Mouse (Mus musculus) bone marrow macrophage, adult 2 months (primary cell): ENCODE measurements at regions not wholly inside any gene's neighbourhood (a gene's known extent, or its start where the extent isn't known, plus 50 kb on each side); places are given as distances from the start of the nearest gene placed in this dataset.
A peak's percentile ranks its signal among the peaks of the same experiment; 100 is the strongest.

Experiments used
- H3K27ac ChIP-seq: 2 replicates; pipeline ENCODE4 v1.5.1; 2012; ENCODE audit warnings: low read depth, low read length; ENCODE audit not compliant: insufficient read depth
- H3K4me1 ChIP-seq: 2 replicates; pipeline ENCODE4 v1.6.1; 2012; ENCODE audit warnings: low read length; ENCODE audit not compliant: control insufficient read depth, insufficient read depth
- H3K4me3 ChIP-seq: 2 replicates; pipeline ENCODE4 v1.5.1; 2012; ENCODE audit warnings: mild to moderate bottlenecking, low read length, moderate library complexity; ENCODE audit not compliant: insufficient read depth
- CTCF ChIP-seq: IDR thresholded peaks from 2 replicates; pipeline ENCODE4 v1.5.1; 2012; ENCODE audit warnings: low read depth, mild to moderate bottlenecking, low read length, moderate library complexity
- POLR2A ChIP-seq: IDR thresholded peaks from 2 replicates; pipeline ENCODE4 v1.6.1; 2012; ENCODE audit warnings: mild to moderate bottlenecking, low read depth, low read length, borderline replicate concordance

DNA sequence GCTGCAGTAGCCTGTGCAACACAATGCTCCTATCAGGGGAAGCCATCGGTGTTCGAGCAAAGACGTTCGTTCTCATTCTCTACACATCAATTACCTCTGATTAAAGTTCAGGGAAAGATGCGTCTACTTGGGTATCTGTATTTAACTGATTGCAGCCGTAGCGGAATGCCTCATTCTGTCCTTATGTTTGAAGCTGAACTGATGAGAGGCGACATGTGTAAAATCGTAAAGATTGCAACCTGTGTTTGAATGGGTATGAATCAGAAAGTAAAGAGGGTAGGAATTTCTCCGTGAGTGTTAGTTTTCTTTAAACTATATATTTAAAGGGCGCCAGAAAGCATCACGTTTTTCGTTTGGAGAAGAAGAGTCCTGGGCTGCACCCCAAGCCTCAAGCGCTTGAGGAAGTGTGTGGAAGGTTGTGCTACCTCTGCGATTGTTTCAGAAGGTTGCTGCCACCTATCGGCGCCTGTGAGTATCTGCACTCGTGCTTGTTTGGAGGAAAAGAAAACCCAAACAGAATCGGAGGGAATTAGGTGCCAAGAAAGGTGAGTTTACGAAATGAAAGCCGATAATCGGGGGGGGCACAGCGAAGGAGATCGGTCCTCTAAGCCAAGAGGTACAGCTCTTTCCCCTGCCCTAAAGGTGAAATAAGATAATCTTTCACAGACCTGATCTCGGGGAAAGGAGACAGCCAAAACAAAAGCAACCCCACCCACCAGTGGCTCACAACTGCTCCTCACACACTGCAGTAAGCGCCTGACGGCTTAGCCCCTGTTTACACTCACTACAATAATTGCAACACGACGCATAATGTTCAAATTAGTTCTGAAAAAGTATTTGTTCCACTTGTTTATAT is 346.4 kb upstream of the Prkcq start:
- TF ChIP-seq CTCF (peak; percentile 80), POLR2A (no peak)
- Histone ChIP-seq H3K4me1 (no peaks in the 10 kb centered on the region), H3K27ac (no peak overlapping the region), H3K4me3 (peak overlapping the region; percentile 49)

DNA sequence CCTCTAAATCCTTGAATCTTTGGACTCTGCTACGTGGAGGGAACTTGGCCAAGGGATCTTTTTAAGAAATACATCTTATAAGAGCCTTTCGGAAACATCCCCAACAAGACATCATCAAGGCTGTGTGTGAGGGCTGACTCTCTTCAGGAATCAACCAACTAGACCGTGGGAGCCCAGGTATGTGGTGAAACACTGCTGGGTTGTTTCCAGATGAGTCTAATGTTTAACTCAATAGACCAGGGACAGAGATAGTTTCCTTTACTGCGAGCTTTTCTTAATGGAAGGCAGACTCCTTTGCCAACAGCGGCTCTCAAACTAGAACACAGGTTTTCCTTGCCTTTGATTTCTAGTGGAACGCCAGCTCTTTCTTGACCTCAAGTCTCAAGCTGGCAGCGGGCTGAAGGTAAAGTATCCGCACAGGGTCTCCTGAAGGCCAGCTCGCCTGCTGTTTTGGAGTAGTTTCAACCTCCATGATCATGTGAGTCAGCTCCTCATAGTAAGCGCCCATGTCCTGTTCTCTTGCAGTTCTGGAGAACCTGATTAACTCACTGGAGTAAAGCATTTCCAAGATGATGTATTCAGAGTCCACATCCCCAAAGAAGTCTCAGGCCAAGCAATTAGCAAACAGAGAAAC is 345.7 kb upstream of the Prkcq start:
- Histone ChIP-seq H3K4me3 (no peak overlapping the region; the same call in 1 of the 2 replicates), H3K27ac (no peak overlapping the region), H3K4me1 (no peaks in the 10 kb centered on the region)
- TF ChIP-seq CTCF (no peak), POLR2A (no peak)

DNA sequence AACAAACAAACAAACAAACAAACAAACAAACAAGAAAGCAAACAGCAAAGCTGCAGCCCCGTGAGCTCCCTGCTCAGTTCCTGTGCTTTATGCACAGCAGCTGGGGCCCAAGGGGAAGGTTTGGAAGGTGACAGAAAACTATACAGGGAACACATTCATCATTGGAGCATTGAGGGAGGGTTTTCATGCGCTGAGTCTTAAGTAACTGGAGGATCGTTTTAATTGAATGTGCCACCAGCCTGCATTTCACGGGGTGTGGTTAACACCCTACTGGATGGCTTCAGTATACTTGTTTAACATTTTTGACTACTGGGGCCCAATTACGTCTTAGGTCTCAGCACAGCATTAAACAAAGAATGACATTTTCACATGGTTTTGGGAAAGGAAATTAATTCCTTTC is 331.9 kb upstream of the Prkcq start:
- no peak overlapping the region for H3K4me3 ChIP-seq
- no peak for TF ChIP-seq POLR2A
- TF ChIP-seq CTCF = no peak
- no peaks in the 10 kb centered on the region for H3K4me1 ChIP-seq
- H3K27ac ChIP-seq = no peak overlapping the region

DNA sequence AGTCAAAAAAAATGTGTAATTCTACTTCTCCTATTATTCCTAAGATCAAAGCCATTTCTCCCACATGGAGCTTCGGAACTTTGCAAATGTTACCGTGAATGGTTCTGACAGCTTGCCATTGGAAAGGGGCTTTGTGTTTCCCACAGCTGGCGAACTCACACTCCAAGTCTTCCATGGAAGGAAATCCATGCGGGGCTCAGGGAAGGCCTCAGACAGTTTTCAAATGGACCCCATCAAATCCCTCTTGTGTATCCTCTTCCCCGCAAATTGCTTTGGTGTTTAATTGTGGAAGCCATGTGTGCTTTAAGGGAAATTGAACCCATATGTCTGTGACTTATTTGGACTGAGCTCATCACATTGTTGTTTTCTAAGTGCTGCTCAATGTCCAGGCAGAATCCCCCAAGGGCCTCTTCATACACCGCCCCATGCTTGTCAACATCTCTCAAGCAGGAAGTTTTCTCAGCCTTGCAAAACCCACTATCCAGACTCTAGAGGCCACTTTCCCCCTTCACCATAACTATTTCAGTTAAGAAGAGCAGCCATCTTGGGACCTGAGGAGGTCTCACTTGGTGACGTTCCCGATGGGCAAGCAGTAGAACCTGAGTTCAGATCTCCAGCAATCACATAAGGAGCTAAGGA is 310.1 kb upstream of the Prkcq start:
- TF ChIP-seq POLR2A (no peak), CTCF (no peak)
- Histone ChIP-seq H3K4me1 (no peaks in the 10 kb centered on the region), H3K27ac (no peak overlapping the region), H3K4me3 (no peak overlapping the region)

DNA sequence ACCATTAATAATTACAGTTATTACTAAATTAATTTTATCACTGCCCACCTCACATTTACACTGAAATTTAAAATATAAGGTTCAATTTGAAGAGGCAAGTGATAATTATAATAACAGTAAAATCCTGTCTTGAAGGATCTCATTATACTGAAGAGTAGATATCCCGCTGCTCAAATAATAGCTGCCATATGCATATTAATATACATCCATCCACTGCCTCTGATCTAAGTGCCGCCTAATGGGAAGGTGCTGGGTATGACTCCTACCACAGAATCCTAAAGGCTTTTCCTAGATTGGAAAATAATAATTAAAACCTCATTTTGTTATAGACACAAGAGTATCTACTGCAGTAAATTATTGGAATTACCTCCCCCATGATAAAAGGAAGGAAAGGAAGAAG is 307.5 kb upstream of the Prkcq start:
- no peak overlapping the region for H3K27ac ChIP-seq
- no peak overlapping the region for H3K4me3 ChIP-seq
- no peaks in the 10 kb centered on the region for H3K4me1 ChIP-seq
- TF ChIP-seq POLR2A = no peak
- no peak for TF ChIP-seq CTCF

DNA sequence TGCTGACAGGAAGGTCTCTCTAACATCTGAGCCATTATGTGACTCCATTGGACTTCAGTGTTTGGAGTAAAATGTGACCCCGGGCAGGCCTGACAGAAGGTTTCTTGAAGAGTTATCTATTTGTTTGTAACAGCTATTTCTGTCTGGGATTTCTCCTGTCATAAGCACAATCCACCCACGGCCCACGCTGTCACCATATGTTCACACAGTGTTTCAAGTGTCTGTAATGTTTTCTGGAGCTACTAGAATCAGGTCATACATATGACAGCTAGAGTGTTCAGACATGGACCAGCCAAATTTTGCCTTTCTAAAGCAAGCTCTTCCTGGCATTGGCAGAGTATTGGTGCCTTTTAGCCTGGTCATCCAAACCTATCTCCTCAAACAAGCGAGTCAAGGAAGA is 297.6 kb upstream of the Prkcq start:
- TF ChIP-seq CTCF = no peak
- TF ChIP-seq POLR2A = no peak
- H3K4me1 ChIP-seq = no peaks in the 10 kb centered on the region
- no peak overlapping the region for H3K4me3 ChIP-seq
- no peak overlapping the region for H3K27ac ChIP-seq

DNA sequence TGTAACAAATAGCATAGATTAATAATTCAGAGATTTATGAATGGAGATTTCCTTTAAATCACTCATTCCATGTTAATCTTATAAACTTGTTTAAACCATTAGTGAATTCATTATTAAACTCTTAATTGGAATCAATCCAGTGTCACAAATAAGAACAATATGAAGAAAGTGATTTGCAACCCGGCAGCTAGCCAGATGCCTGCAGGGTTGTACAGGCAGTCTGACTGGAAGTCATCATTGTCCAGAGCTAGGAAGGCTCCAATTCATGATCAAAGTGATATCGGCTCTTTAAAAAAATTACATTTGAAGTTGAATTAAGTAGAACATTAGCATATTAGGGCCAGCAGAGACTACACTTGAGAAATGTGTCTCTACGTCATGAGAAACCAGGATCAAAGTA is 270.0 kb upstream of the Prkcq start:
- Histone ChIP-seq H3K4me1 (no peaks in the 10 kb centered on the region), H3K27ac (no peak overlapping the region), H3K4me3 (no peak overlapping the region)
- TF ChIP-seq CTCF (no peak), POLR2A (no peak)

DNA sequence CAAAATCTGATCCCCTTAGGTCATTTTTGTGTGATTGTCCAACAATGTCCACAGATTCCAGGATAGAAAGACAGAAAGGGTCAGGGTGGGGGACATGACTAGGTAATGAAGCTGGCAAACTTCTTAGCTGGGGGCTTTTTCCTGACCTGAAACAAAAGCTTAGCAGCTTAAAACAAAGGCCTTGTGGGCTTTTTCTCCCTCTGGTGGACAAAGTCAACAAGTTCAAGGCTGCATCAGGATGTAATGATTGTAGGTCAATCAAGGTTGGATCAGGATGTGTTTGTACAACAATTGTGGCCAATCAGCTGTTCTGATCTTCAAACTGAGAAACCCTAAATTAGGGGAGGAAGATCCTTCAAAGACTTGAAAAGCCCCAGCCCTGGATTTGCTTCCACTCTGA is 252.0 kb upstream of the Prkcq start:
- no peak overlapping the region for H3K27ac ChIP-seq
- H3K4me1 ChIP-seq = no peaks in the 10 kb centered on the region
- no peak overlapping the region for H3K4me3 ChIP-seq
- TF ChIP-seq CTCF = no peak
- TF ChIP-seq POLR2A = no peak

DNA sequence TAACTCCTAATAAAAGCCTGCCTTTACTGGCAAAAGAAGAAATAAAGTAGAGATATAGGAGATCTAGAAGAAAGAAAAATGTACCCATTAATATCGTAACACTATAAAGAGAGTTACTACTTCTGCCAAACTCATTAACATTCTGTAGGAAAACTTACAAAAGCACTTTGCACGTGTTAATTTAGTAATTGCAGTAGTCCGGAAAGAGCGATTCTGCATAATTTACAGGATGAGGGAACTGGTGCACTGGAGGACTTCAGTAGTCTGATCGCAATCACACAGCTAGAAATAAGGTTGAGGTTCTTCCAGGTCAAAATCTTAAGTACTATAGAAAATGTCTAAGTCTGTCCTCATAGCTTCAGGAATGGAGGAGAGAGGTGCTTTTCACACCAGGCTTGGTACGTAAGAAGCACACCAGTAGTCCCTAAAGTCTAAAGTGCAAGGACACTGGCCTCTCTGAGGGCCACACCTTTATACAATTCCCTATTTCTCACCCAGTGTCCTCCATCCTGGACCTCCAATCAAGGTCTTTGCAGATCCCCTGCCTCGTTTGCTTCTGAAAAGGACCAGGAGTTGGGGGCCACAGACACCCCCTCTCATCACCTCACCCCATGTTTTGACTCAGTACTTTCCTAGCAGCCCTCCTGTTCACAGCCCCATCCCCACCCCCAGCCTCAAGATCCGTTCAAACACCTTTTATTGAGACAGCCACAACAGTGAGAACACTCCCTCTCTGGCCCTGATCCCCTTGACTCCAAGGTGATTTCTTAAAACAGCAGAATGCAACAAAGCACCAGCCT is 251.0 kb upstream of the Prkcq start:
- Histone ChIP-seq H3K27ac (no peak overlapping the region), H3K4me3 (no peak overlapping the region), H3K4me1 (no peaks in the 10 kb centered on the region)
- TF ChIP-seq CTCF (no peak), POLR2A (no peak)
